Mouse (Mus musculus) liver, embryonic 16.5 days (tissue): ENCODE results near the gene Ptp4a2. TPM values are rescaled to one million over a fixed set of nuclear protein-coding genes. Genes with fewer than 3 reads are reported as not detected.
A peak's percentile ranks its signal among the peaks of the same experiment; 100 is the strongest.

ENCODE experiments used
- ATAC-seq: fragments of 200-750 bp; cut with Nextera tagmentation; 2 replicates; pipeline ENCODE4 v1.8.0; 2017; ENCODE audit warnings: low read depth, mild to moderate bottlenecking, moderate number of reproducible peaks, moderate library complexity
- H3K27ac ChIP-seq: fragments of 300-500 bp; sonication (generic); 2 replicates; pipeline ENCODE4 v1.5.1; 2014; ENCODE audit warnings: mild to moderate bottlenecking, low read length
- H3K27me3 ChIP-seq: fragments of 300-500 bp; sonication (generic); 2 replicates; pipeline ENCODE4 v1.6.1; 2014; ENCODE audit warnings: low read depth, low read length, mixed read lengths; ENCODE audit not compliant: control insufficient read depth, insufficient read depth
- H3K36me3 ChIP-seq: fragments of 300-500 bp; sonication (generic); 2 replicates; pipeline ENCODE4 v1.6.1; 2014; ENCODE audit warnings: mild to moderate bottlenecking; ENCODE audit not compliant: control insufficient read depth, insufficient read depth
- H3K4me1 ChIP-seq: fragments of 300-500 bp; sonication (generic); 2 replicates; pipeline ENCODE4 v1.6.1; 2014; ENCODE audit warnings: low read depth, low read length, mixed read lengths; ENCODE audit not compliant: control insufficient read depth
- H3K4me2 ChIP-seq: fragments of 300-500 bp; sonication (generic); 2 replicates; pipeline ENCODE4 v1.6.1; 2014; ENCODE audit warnings: low read depth, low read length, mixed read lengths
- H3K4me3 ChIP-seq: fragments of 300-500 bp; sonication (generic); 2 replicates; pipeline ENCODE4 v1.5.1; 2014; ENCODE audit warnings: low read depth, mild to moderate bottlenecking, low read length
- H3K9ac ChIP-seq: fragments of 300-500 bp; sonication (generic); 2 replicates; pipeline ENCODE4 v1.6.1; 2014; ENCODE audit warnings: low read depth, low read length
- H3K9me3 ChIP-seq: fragments of 300-500 bp; sonication (generic); replicated peaks from 2 replicates; pipeline ENCODE4 v1.6.1; 2016; ENCODE audit warnings: low read length; ENCODE audit not compliant: control insufficient read depth
- WGBS: fragments of 180-500 bp; shearing (Covaris S2); extraction: QIAGEN DNeasy Blood & Tissue Kit; methylation state at CpG from one replicate; pipeline ENCODE4 v1.1.7; 2014; ENCODE audit not compliant: insufficient replicate concordance; 5-methylcytosine and 5-hydroxymethylcytosine counted together
- polyA plus RNA-seq: library from polyadenylated mRNA; unstranded; fragments of >200 nt; fragmentation: Nextera tagmentation; extraction: Ambion mirVana; gene quantifications from 2 replicates; pipeline ENCODE4 v1.2.1, GENCODE M21; 2015

The Ptp4a2 gene
- polyA plus RNA-seq, 1 experiment from 2014 or later: 143 TPM

DNA sequence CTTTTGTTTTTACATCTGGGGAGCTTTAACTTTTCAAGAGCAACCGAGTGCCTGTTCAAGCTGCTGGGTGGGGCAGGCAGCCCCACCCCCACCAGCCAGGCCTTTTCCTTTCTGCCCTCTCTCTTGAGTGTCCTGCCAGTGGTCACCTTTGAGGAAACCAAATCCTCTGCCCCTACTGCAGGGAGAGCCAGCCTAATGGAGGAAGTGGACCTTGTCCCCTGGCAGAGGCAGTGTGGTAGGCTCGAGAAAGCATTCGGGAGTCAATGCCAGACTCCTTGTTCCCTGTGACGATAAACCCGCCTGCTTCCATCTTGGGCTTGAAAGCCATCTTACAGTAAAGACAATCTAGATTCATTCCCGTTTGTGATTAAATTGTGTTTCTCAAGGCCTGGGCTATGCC lies 59.5 kb downstream of the Ptp4a2 start:
- no peaks in the 10 kb centered on the region for H3K9me3 ChIP-seq
- H3K9ac ChIP-seq: no peak overlapping the region
- H3K27me3 ChIP-seq: no peaks in the 10 kb centered on the region
- H3K4me1 ChIP-seq: peaks cover 5% of the 10 kb centered on the region; the same call in 1 of the 2 replicates
- H3K4me3 ChIP-seq: no peak overlapping the region
- no peaks in the 10 kb centered on the region for H3K36me3 ChIP-seq
- ATAC-seq: no peak
- no peak overlapping the region for H3K4me2 ChIP-seq
- H3K27ac ChIP-seq: no peak overlapping the region
- WGBS: 72% methylated on average over 6 of the region's 6 CpGs

- H3K27ac ChIP-seq: no peak overlapping the region
- no peaks in the 10 kb centered on the region for H3K27me3 ChIP-seq
- no peaks in the 10 kb centered on the region for H3K36me3 ChIP-seq
- no peaks in the 10 kb centered on the region for H3K9me3 ChIP-seq
- H3K4me3 ChIP-seq: no peak overlapping the region
- peaks cover 10% of the 10 kb centered on the region for H3K4me1 ChIP-seq
- H3K4me2 ChIP-seq: no peak overlapping the region
- no peak overlapping the region for H3K9ac ChIP-seq
- no peak for ATAC-seq
- 69% methylated on average over 9 of the region's 9 CpGs for WGBS
These were observed 61.4 kb downstream of the Ptp4a2 start for GRCm38 (mm10) chr4:129872376-129872922.

DNA sequence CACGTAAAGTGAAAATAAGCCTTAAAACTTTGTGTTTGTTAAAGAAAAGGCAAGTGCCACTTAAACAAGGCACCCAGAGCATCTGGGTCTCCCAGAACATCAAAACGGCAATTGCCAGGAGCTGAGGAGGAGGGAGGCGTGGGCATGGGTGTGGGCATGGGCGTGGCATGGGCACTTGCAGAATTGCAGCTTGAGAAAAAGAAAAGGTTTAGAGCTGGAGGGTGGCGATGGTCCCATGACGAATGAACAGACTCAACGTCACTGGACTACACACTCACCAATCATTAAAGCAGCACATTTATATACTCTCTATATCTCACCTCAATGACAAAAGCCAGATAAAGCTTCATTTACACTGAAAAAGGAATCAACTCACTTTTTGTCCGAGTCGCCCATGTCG lies 63.8 kb downstream of the Ptp4a2 start:
- no peak for ATAC-seq
- Histone ChIP-seq H3K27ac (no peak overlapping the region), H3K4me2 (no peak overlapping the region), H3K36me3 (no peaks in the 10 kb centered on the region), H3K9ac (no peak overlapping the region), H3K4me3 (no peak overlapping the region), H3K9me3 (no peaks in the 10 kb centered on the region), H3K27me3 (no peaks in the 10 kb centered on the region), H3K4me1 (peaks cover 14% of the 10 kb centered on the region)
- WGBS: 58% methylated on average over 10 of the region's 10 CpGs

GRCm38 (mm10) chr4:129875406-129875805 lies 64.4 kb downstream of the Ptp4a2 start:
- no peak for ATAC-seq
- Histone ChIP-seq H3K4me3 (no peak overlapping the region), H3K9me3 (no peaks in the 10 kb centered on the region), H3K9ac (no peak overlapping the region), H3K27ac (no peak overlapping the region), H3K36me3 (no peaks in the 10 kb centered on the region), H3K27me3 (no peaks in the 10 kb centered on the region), H3K4me2 (no peak overlapping the region), H3K4me1 (peaks cover 14% of the 10 kb centered on the region)
- 82% methylated on average over 11 of the region's 11 CpGs for WGBS

DNA sequence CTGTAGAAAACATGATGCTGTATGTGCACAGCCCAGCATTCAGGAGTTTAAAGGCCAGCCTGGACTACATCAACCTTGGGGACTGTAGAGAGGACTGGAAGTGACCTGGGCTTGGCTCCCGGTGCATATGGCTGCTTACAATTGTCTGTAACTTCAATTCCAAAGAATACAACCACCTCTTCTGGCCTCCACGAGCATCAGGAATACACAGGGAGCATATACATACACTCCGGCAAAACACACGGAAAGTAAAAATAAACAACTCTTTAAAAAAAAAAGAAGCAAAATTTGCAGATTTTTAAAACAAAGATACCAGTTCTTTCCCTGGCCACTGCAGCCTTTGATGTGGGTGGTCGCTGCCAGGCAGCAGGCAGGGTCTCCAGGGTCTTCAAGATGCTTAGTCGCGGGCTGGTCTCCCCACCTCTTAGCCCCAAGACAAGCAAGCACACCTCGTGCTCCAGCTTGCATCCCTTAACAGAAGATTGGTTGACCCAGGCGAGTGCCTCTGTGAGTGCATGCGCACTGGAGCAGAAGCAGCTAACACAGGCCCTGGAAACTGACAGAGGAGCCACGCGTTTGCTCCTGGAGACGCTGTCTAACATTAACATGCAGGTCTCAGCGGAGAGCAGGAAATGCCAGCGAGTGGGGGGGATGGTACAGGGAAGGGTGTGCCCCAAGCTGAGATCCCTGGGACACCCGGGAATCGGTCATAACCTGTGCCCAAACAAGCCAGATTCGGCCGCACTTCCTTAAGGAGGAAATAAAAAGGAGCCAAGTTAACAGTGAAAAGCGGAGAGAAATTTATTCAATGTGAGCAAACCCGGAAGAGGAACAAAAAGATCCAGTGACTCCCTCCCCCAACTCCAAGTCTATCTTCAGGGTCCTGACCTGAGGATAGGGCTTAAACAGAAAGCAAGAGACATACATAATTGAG lies 66.1 kb downstream of the Ptp4a2 start:
- no peaks in the 10 kb centered on the region for H3K36me3 ChIP-seq
- H3K9ac ChIP-seq: peak overlapping the region; percentile 40
- peak; percentile 61 for ATAC-seq
- WGBS: 11% methylated on average over 21 of the region's 21 CpGs
- H3K4me2 ChIP-seq: peak overlapping the region; percentile 44
- peaks cover 20% of the 10 kb centered on the region for H3K4me1 ChIP-seq
- H3K4me3 ChIP-seq: peak overlapping the region; percentile 40
- no peaks in the 10 kb centered on the region for H3K9me3 ChIP-seq
- H3K27ac ChIP-seq: peak overlapping the region; percentile 62
- no peaks in the 10 kb centered on the region for H3K27me3 ChIP-seq

GRCm38 (mm10) chr4:129877967-129878655 lies 67.1 kb downstream of the Ptp4a2 start:
- peak overlapping the region; percentile 40 for H3K4me3 ChIP-seq
- no peak overlapping the region; the same call in 1 of the 2 replicates for H3K9ac ChIP-seq
- H3K36me3 ChIP-seq: no peaks in the 10 kb centered on the region
- no peaks in the 10 kb centered on the region for H3K9me3 ChIP-seq
- peak overlapping the region; percentile 62; the same call in 1 of the 2 replicates for H3K27ac ChIP-seq
- H3K4me2 ChIP-seq: peak overlapping the region; percentile 44
- no peak for ATAC-seq
- 49% methylated on average over 11 of the region's 11 CpGs for WGBS
- H3K27me3 ChIP-seq: no peaks in the 10 kb centered on the region
- peaks cover 27% of the 10 kb centered on the region for H3K4me1 ChIP-seq

DNA sequence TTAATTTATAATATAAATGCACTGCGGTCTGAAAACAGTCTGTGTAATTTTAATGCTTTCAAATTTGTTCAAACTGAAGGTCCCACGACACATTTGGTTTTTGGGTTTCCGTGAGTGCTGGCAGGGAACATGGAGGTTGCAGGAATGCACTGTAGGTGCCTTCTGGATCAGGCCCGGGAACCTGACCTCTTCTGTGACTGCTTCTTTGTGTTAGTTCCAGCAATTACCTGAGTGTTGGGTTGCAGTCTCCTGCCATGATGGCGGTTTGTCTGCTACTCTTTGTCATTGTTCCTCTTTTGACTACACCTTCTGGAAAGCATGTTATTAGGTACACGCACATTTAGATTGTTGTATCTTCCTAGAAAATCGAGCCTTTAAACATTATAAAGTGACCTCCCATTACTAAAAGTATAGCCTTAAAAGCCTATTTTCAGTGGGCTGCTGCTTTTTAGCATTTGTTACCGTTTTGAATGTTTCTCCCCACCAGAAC lies 67.7 kb downstream of the Ptp4a2 start:
- Histone ChIP-seq H3K36me3 (no peaks in the 10 kb centered on the region), H3K4me2 (no peak overlapping the region), H3K27me3 (no peaks in the 10 kb centered on the region), H3K9ac (no peak overlapping the region), H3K4me3 (no peak overlapping the region), H3K27ac (no peak overlapping the region), H3K4me1 (peaks cover 29% of the 10 kb centered on the region), H3K9me3 (no peaks in the 10 kb centered on the region)
- WGBS: 62% methylated on average over 8 of the region's 8 CpGs
- no peak for ATAC-seq

- no peak overlapping the region for H3K9ac ChIP-seq
- peaks cover 29% of the 10 kb centered on the region for H3K4me1 ChIP-seq
- WGBS: 49% methylated on average over 4 of the region's 4 CpGs
- no peaks in the 10 kb centered on the region for H3K27me3 ChIP-seq
- ATAC-seq: no peak
- H3K9me3 ChIP-seq: no peaks in the 10 kb centered on the region
- H3K27ac ChIP-seq: no peak overlapping the region
- H3K4me2 ChIP-seq: no peak overlapping the region
- no peaks in the 10 kb centered on the region for H3K36me3 ChIP-seq
- no peak overlapping the region for H3K4me3 ChIP-seq
These were observed 68.3 kb downstream of the Ptp4a2 start for GRCm38 (mm10) chr4:129879206-129879780.
